Mouse (Mus musculus): Measurements from ENCODE around the gene Pmfbp1. TPM values are rescaled to one million over a fixed set of nuclear protein-coding genes. Genes with fewer than 3 reads are reported as not detected.

Pmfbp1 gene
- total RNA-seq, 1 experiment: not detected

GRCm38 (mm10) chr8:109584830-109585229 is 91.0 kb downstream of the Pmfbp1 start:
- Histone ChIP-seq H3K9ac (ENCODE audit: insufficient read depth, low read depth, low read length, poor library complexity, severe bottlenecking) (no peak overlapping the region), H3K36me3 (ENCODE audit: control insufficient read depth, insufficient read depth, low read length, poor library complexity, severe bottlenecking) (no peaks in the 10 kb centered on the region), H3K9me3 (ENCODE audit: control insufficient read depth, insufficient read depth, low read depth, low read length) (no peaks in the 10 kb centered on the region), H3K4me1 (ENCODE audit: control insufficient read depth in 2 of 2, insufficient read depth in 2 of 2, low read length in 2 of 2, poor library complexity in 1 of 2) (peaks cover 0 to 4% of the 10 kb centered on the region in 2 experiments; a peak in 1 of 4 replicates), H3K4me3 (ENCODE audit: insufficient read depth in 1 of 2, low read depth in 1 of 2, low read length in 2 of 2, poor library complexity in 1 of 2, severe bottlenecking in 1 of 2) (no peak overlapping the region), H3K27ac (ENCODE audit: insufficient read depth, low read depth, low read length, poor library complexity, severe bottlenecking) (no peak overlapping the region)
- in situ Hi-C loops (cut with MboI; ENCODE audit: low sequenced_read_pairs in 2 of 2, unreplicated experiment in 2 of 2): no loop called here
- no peak for DNase-seq (ENCODE audit: low read depth, low spot score)
- no peak for TF ChIP-seq CHD2 (IDR thresholded peaks at IDR 0.05; ENCODE audit: low read depth, low read length)
- no peak for TF ChIP-seq ZNF384 (IDR thresholded peaks at IDR 0.05; ENCODE audit: low read depth, low read length)
- TF ChIP-seq ZC3H11A (IDR thresholded peaks at IDR 0.05; ENCODE audit: borderline replicate concordance, low read depth, low read length): no peak
- TF ChIP-seq HCFC1 (IDR thresholded peaks at IDR 0.05; ENCODE audit: borderline replicate concordance, insufficient read depth, low read length): no peak
- TF ChIP-seq MAFK (IDR thresholded peaks at IDR 0.05; ENCODE audit: insufficient read depth, low read depth, low read length): no peak

GRCm38 (mm10) chr8:109585652-109586051 is 91.8 kb downstream of the Pmfbp1 start:
- in situ Hi-C loops (cut with MboI; ENCODE audit: low sequenced_read_pairs in 2 of 2, unreplicated experiment in 2 of 2): no loop called here
- DNase-seq (ENCODE audit: low read depth, low spot score): no peak
- no peaks in the 10 kb centered on the region for H3K9me3 ChIP-seq (ENCODE audit: control insufficient read depth, insufficient read depth, low read depth, low read length)
- H3K4me3 ChIP-seq (ENCODE audit: insufficient read depth in 1 of 2, low read depth in 1 of 2, low read length in 2 of 2, poor library complexity in 1 of 2, severe bottlenecking in 1 of 2): no peak overlapping the region
- H3K27ac ChIP-seq (ENCODE audit: insufficient read depth, low read depth, low read length, poor library complexity, severe bottlenecking): no peak overlapping the region
- TF ChIP-seq ZC3H11A (IDR thresholded peaks at IDR 0.05; ENCODE audit: borderline replicate concordance, low read depth, low read length) (no peak), HCFC1 (IDR thresholded peaks at IDR 0.05; ENCODE audit: borderline replicate concordance, insufficient read depth, low read length) (no peak), MAFK (IDR thresholded peaks at IDR 0.05; ENCODE audit: insufficient read depth, low read depth, low read length) (no peak), CHD2 (IDR thresholded peaks at IDR 0.05; ENCODE audit: low read depth, low read length) (no peak), ZNF384 (IDR thresholded peaks at IDR 0.05; ENCODE audit: low read depth, low read length) (no peak)
- H3K4me1 ChIP-seq (ENCODE audit: control insufficient read depth in 2 of 2, insufficient read depth in 2 of 2, low read length in 2 of 2, poor library complexity in 1 of 2): peaks cover 0 to 4% of the 10 kb centered on the region in 2 experiments; a peak in 1 of 4 replicates
- H3K36me3 ChIP-seq (ENCODE audit: control insufficient read depth, insufficient read depth, low read length, poor library complexity, severe bottlenecking): no peaks in the 10 kb centered on the region
- H3K9ac ChIP-seq (ENCODE audit: insufficient read depth, low read depth, low read length, poor library complexity, severe bottlenecking): no peak overlapping the region

DNA sequence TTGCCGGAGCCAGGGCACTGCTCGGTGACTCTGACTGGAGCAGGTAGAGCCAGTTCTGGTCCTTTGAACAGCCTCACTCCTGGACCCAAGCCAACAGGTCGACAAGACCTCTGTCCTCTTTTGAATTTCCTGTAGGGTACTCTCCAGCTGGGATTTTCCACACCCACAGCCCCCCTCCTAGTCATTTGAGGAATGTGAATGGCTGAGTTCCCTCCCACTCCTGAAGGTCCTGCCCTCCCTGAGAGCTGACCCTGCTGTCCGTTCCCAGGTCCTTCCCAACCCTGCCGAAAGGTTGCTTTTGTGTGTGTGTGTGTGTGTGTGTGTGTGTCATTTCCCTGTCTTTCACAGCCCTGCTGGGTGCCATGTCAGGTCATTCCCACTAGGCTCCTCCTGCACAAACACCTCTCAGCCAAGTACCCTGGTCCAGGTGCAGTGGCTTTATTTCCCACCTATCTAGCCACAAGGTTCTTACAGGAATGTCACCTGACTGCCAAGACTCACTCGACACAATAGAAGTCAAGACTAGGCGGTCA is 93.2 kb downstream of the Pmfbp1 start:
- no peak overlapping the region for H3K4me3 ChIP-seq (ENCODE audit: insufficient read depth in 1 of 2, low read depth in 1 of 2, low read length in 2 of 2, poor library complexity in 1 of 2, severe bottlenecking in 1 of 2)
- no peak overlapping the region for H3K9ac ChIP-seq (ENCODE audit: insufficient read depth, low read depth, low read length, poor library complexity, severe bottlenecking)
- no peak for TF ChIP-seq HCFC1 (IDR thresholded peaks at IDR 0.05; ENCODE audit: borderline replicate concordance, insufficient read depth, low read length)
- no peak for TF ChIP-seq MAFK (IDR thresholded peaks at IDR 0.05; ENCODE audit: insufficient read depth, low read depth, low read length)
- no peak for TF ChIP-seq ZC3H11A (IDR thresholded peaks at IDR 0.05; ENCODE audit: borderline replicate concordance, low read depth, low read length)
- no peak for TF ChIP-seq ZNF384 (IDR thresholded peaks at IDR 0.05; ENCODE audit: low read depth, low read length)
- no peak for TF ChIP-seq CHD2 (IDR thresholded peaks at IDR 0.05; ENCODE audit: low read depth, low read length)
- no peak for DNase-seq (ENCODE audit: low read depth, low spot score)
- in situ Hi-C loops (cut with MboI; ENCODE audit: low sequenced_read_pairs in 2 of 2, unreplicated experiment in 2 of 2): no loop called here
- H3K4me1 ChIP-seq (ENCODE audit: control insufficient read depth in 2 of 2, insufficient read depth in 2 of 2, low read length in 2 of 2, poor library complexity in 1 of 2): peaks cover 0 to 4% of the 10 kb centered on the region in 2 experiments; a peak in 1 of 4 replicates
- H3K27ac ChIP-seq (ENCODE audit: insufficient read depth, low read depth, low read length, poor library complexity, severe bottlenecking): no peak overlapping the region
- no peaks in the 10 kb centered on the region for H3K9me3 ChIP-seq (ENCODE audit: control insufficient read depth, insufficient read depth, low read depth, low read length)
- H3K36me3 ChIP-seq (ENCODE audit: control insufficient read depth, insufficient read depth, low read length, poor library complexity, severe bottlenecking): peaks cover under 1% of the 10 kb centered on the region; the same call in 1 of the 2 replicates

- in situ Hi-C loops (cut with MboI; ENCODE audit: low sequenced_read_pairs in 2 of 2, unreplicated experiment in 2 of 2): no loop called here
- Histone ChIP-seq H3K4me3 (ENCODE audit: insufficient read depth in 1 of 2, low read depth in 1 of 2, low read length in 2 of 2, poor library complexity in 1 of 2, severe bottlenecking in 1 of 2) (no peak overlapping the region), H3K36me3 (ENCODE audit: control insufficient read depth, insufficient read depth, low read length, poor library complexity, severe bottlenecking) (peaks cover 29% of the 10 kb centered on the region), H3K4me1 (ENCODE audit: control insufficient read depth in 2 of 2, insufficient read depth in 2 of 2, low read length in 2 of 2, poor library complexity in 1 of 2) (peaks cover 0 to 4% of the 10 kb centered on the region in 2 experiments; a peak in 1 of 4 replicates), H3K9ac (ENCODE audit: insufficient read depth, low read depth, low read length, poor library complexity, severe bottlenecking) (no peak overlapping the region), H3K9me3 (ENCODE audit: control insufficient read depth, insufficient read depth, low read depth, low read length) (no peaks in the 10 kb centered on the region), H3K27ac (ENCODE audit: insufficient read depth, low read depth, low read length, poor library complexity, severe bottlenecking) (no peak overlapping the region)
- TF ChIP-seq ZC3H11A (IDR thresholded peaks at IDR 0.05; ENCODE audit: borderline replicate concordance, low read depth, low read length): no peak
- no peak for TF ChIP-seq MAFK (IDR thresholded peaks at IDR 0.05; ENCODE audit: insufficient read depth, low read depth, low read length)
- DNase-seq (ENCODE audit: low read depth, low spot score): no peak
Observed at GRCm38 (mm10) chr8:109590901-109591300, 97.1 kb downstream of the Pmfbp1 start.

DNA sequence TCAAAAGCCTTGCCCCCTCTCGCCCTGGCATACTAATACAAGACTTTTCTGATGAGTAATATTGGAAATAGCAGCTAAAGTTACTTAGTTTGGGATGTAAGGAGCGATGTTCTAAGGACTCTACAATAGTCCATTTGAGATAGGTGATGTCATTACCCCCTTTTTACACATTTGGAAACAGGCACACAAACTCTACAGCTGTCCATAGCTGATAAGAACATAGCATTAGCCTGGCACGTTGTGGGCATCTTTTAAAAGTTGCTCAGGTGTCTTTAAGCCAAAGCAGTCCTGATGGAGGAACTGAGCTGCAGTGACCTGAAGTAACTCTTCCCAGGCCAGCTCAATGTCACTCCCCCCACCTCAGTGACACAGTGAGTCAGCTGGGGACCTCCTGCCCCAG is 97.5 kb downstream of the Pmfbp1 start:
- H3K9me3 ChIP-seq (ENCODE audit: control insufficient read depth, insufficient read depth, low read depth, low read length): no peaks in the 10 kb centered on the region
- no peak overlapping the region for H3K9ac ChIP-seq (ENCODE audit: insufficient read depth, low read depth, low read length, poor library complexity, severe bottlenecking)
- H3K4me3 ChIP-seq (ENCODE audit: insufficient read depth in 1 of 2, low read depth in 1 of 2, low read length in 2 of 2, poor library complexity in 1 of 2, severe bottlenecking in 1 of 2): no peak overlapping the region
- H3K36me3 ChIP-seq (ENCODE audit: control insufficient read depth, insufficient read depth, low read length, poor library complexity, severe bottlenecking): peaks cover 29% of the 10 kb centered on the region
- in situ Hi-C loops (cut with MboI; ENCODE audit: low sequenced_read_pairs in 2 of 2, unreplicated experiment in 2 of 2): no loop called here
- TF ChIP-seq HCFC1 (IDR thresholded peaks at IDR 0.05; ENCODE audit: borderline replicate concordance, insufficient read depth, low read length) (no peak), MAFK (IDR thresholded peaks at IDR 0.05; ENCODE audit: insufficient read depth, low read depth, low read length) (no peak), ZNF384 (IDR thresholded peaks at IDR 0.05; ENCODE audit: low read depth, low read length) (no peak), CHD2 (IDR thresholded peaks at IDR 0.05; ENCODE audit: low read depth, low read length) (no peak), ZC3H11A (IDR thresholded peaks at IDR 0.05; ENCODE audit: borderline replicate concordance, low read depth, low read length) (no peak)
- H3K4me1 ChIP-seq (ENCODE audit: control insufficient read depth in 2 of 2, insufficient read depth in 2 of 2, low read length in 2 of 2, poor library complexity in 1 of 2): peaks cover 0 to 4% of the 10 kb centered on the region in 2 experiments; a peak in 1 of 4 replicates
- H3K27ac ChIP-seq (ENCODE audit: insufficient read depth, low read depth, low read length, poor library complexity, severe bottlenecking): no peak overlapping the region
- DNase-seq (ENCODE audit: low read depth, low spot score): no peak

Data from ES-E14 (cell line).